Mouse (Mus musculus) neural tube, embryonic 13.5 days (tissue): ENCODE data around the gene Mrc2. TPM values are rescaled to one million over a fixed set of nuclear protein-coding genes. Genes with fewer than 3 reads are reported as not detected.

ENCODE experiments used
- ATAC-seq: fragments of 200-750 bp; cut with Nextera tagmentation; 2 replicates; pipeline ENCODE4 v1.8.0; 2017; ENCODE audit warnings: low read depth, mild to moderate bottlenecking, moderate TSS enrichment, moderate library complexity
- H3K27ac ChIP-seq: fragments of 300-500 bp; sonication (generic); replicated peaks from 2 replicates; pipeline ENCODE4 v1.5.1; 2015; ENCODE audit warnings: moderate library complexity, mild to moderate bottlenecking, inconsistent platforms
- H3K27me3 ChIP-seq: fragments of 300-500 bp; sonication (generic); 2 replicates; pipeline ENCODE4 v1.6.1; 2015; ENCODE audit warnings: mild to moderate bottlenecking, inconsistent platforms
- H3K36me3 ChIP-seq: fragments of 300-500 bp; sonication (generic); 2 replicates; pipeline ENCODE4 v1.6.1; 2015; ENCODE audit warnings: mild to moderate bottlenecking, inconsistent platforms
- H3K4me1 ChIP-seq: fragments of 300-500 bp; sonication (generic); replicated peaks from 2 replicates; pipeline ENCODE4 v1.6.1; 2015; ENCODE audit warnings: inconsistent platforms
- H3K4me2 ChIP-seq: fragments of 300-500 bp; sonication (generic); 2 replicates; pipeline ENCODE4 v1.6.1; 2015; ENCODE audit warnings: inconsistent platforms, mild to moderate bottlenecking, moderate library complexity
- H3K4me3 ChIP-seq: fragments of 300-500 bp; sonication (generic); 2 replicates; pipeline ENCODE4 v1.5.1; 2015; ENCODE audit warnings: mild to moderate bottlenecking, inconsistent platforms
- H3K9ac ChIP-seq: fragments of 300-500 bp; sonication (generic); 2 replicates; pipeline ENCODE4 v1.6.1; 2015; ENCODE audit warnings: moderate library complexity, mild to moderate bottlenecking, inconsistent platforms
- H3K9me3 ChIP-seq: fragments of 300-500 bp; sonication (generic); 2 replicates; pipeline ENCODE4 v1.6.1; 2016; ENCODE audit warnings: inconsistent platforms
- WGBS: fragments of 180-500 bp; shearing (Covaris S2); methylation state at CpG from one replicate; pipeline ENCODE4 v1.1.7; 2015; 5-methylcytosine and 5-hydroxymethylcytosine counted together
- polyA plus RNA-seq: library from polyadenylated mRNA; unstranded; fragments of >200 nt; fragmentation: Nextera tagmentation; extraction: Ambion mirVana; gene quantifications from 2 replicates; pipeline ENCODE4 v1.2.1, GENCODE M21; 2015

Mrc2 gene
- polyA plus RNA-seq, 1 experiment from 2014 or later, result 5.0 TPM

DNA sequence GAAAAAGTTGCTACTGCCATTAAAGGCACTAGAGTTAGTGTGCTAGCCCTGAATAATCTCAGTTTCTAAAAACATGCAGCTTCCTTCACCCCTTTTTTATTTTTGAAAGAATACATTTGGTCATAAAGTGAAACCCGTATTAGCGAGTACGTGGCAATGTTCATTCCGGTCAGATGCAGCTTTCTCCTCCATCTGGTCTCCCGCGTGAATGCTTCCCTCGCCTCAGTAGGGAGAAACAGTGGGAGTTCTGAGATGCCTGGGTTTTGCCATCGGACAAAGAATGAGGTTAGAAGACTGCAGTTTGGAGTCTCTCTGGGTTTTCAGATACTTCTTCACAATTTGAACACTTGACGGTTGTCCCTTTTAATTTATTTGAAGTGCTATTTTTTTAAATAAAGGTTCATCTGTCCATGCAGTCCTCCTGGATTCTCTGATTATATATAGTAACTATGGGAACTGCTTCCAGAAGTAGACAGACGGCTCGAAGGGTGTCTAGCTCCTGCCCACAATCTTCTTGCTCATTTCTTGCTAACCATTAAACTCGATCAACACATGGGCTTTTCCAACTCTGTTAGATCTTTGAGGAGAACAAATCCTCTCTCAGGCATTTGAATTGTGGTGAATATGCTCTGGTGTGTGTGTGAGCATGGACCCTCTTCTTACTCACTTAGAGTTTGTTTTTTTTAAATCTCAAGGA, 10.5 kb upstream of the Mrc2 start:
- Histone ChIP-seq H3K27ac (no peak overlapping the region), H3K4me2 (no peak overlapping the region), H3K27me3 (no peaks in the 10 kb centered on the region), H3K9ac (no peak overlapping the region), H3K36me3 (peaks cover 76% of the 10 kb centered on the region), H3K4me1 (no peaks in the 10 kb centered on the region), H3K4me3 (no peak overlapping the region), H3K9me3 (no peaks in the 10 kb centered on the region)
- ATAC-seq, result no peak
- WGBS, result 82% methylated on average over 12 of the region's 12 CpGs

DNA sequence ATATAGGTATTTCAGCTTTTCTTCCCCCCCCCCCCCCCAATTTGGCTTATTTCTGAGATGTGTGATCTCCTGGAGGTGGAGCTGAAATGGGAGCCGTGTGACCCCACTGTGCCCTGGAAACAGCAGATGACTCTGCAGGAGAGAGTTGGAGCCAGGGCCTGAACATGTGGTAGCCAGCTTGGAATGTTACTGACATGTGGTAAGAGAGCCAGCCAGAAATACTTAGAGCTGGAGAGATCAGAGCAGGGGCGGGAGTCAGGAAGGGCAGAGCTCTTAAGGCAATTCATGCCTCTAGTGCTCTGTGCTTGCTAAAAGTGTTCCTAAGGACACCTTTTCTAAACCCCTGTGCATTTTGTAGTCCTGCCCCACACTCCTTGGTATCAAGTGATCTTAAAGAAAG, 10.0 kb upstream of the Mrc2 start:
- H3K4me1 ChIP-seq, result no peaks in the 10 kb centered on the region
- H3K36me3 ChIP-seq, result peaks cover 76% of the 10 kb centered on the region
- no peak overlapping the region for H3K4me2 ChIP-seq
- H3K4me3 ChIP-seq, result no peak overlapping the region
- no peaks in the 10 kb centered on the region for H3K27me3 ChIP-seq
- no peak overlapping the region for H3K9ac ChIP-seq
- 68% methylated on average over 2 of the region's 2 CpGs for WGBS
- ATAC-seq, result no peak
- H3K9me3 ChIP-seq, result no peaks in the 10 kb centered on the region
- H3K27ac ChIP-seq, result no peak overlapping the region

DNA sequence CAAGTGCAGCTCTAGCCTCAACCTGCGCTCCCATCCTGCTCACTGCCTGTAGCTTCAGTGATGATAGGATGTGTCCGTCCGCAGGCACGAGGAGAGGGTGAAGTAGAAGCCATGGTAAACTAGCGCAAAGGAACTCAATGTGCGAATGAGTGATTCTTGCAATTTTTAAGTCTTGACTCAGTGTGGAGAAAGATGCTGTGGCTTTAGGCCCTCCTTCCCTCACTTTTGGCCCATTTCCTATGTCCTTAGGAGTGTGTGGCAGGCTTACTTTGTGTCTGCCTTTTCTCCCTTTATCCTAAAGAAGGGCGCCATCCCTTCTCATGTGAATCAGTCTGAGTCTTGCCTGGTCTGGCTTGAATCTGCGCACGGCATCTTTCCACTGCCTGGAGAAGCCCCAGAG, 9.4 kb upstream of the Mrc2 start:
- Histone ChIP-seq H3K36me3 (peaks cover 79% of the 10 kb centered on the region), H3K9ac (no peak overlapping the region), H3K4me1 (no peaks in the 10 kb centered on the region), H3K4me2 (no peak overlapping the region), H3K27ac (no peak overlapping the region), H3K4me3 (no peak overlapping the region), H3K9me3 (no peaks in the 10 kb centered on the region), H3K27me3 (no peaks in the 10 kb centered on the region)
- ATAC-seq, result no peak
- WGBS, result 93% methylated on average over 9 of the region's 9 CpGs

DNA sequence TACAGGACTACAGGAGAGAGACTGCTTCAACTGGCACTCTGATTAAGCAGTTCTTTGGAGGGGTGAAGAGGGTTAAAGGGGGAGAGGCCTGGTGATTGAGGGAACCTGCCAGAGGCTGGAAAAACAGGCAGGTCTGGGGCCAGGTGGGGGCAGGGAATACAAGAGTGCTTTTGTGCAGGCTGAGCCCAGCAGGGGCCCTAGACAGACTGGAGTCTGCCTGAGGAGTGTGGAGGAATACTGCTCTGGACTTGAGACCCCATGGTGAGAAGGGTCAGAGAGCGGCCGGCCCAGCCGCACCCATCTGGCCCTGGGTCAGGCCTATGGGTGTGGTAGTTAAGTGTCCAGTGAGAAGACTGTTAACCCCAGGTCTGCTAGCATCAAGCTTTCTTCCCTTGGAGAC, 6.7 kb upstream of the Mrc2 start:
- Histone ChIP-seq H3K9ac (no peak overlapping the region), H3K27me3 (peaks cover 3% of the 10 kb centered on the region), H3K4me3 (no peak overlapping the region), H3K36me3 (peaks cover 66% of the 10 kb centered on the region), H3K4me1 (0 out of 2 replicates have a peak, but pooled peaks cover under 1% of the 10 kb centered on the region), H3K9me3 (no peaks in the 10 kb centered on the region), H3K4me2 (no peak overlapping the region), H3K27ac (no peak overlapping the region)
- no peak for ATAC-seq
- 51% methylated on average over 3 of the region's 3 CpGs for WGBS

DNA sequence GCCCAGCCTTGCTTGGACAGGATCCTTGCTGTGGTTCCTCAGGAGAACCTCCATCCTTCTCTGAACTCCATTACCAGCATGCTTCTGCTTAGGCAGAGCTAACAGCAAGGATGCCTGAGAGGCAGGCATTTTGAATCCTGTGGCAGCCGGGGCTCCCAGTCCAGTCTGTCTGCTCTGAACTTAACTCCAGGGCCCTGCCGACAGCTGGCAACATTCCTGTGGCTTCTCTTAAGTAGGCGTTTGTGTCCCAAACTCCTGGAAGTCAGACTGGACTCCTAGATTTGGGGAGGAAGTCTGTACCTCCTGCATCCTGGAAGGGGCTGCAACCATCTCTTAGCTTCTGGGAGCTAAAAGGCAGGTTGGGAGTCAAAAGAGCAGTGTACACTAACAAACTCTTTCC, 3.0 kb upstream of the Mrc2 start:
- Histone ChIP-seq H3K4me1 (peaks cover 37% of the 10 kb centered on the region), H3K4me2 (no peak overlapping the region), H3K27me3 (peaks cover 15% of the 10 kb centered on the region), H3K9me3 (no peaks in the 10 kb centered on the region), H3K4me3 (no peak overlapping the region), H3K9ac (no peak overlapping the region), H3K27ac (no peak overlapping the region), H3K36me3 (peaks cover 37% of the 10 kb centered on the region)
- 81% methylated on average over 3 of the region's 3 CpGs for WGBS
- ATAC-seq, result no peak

DNA sequence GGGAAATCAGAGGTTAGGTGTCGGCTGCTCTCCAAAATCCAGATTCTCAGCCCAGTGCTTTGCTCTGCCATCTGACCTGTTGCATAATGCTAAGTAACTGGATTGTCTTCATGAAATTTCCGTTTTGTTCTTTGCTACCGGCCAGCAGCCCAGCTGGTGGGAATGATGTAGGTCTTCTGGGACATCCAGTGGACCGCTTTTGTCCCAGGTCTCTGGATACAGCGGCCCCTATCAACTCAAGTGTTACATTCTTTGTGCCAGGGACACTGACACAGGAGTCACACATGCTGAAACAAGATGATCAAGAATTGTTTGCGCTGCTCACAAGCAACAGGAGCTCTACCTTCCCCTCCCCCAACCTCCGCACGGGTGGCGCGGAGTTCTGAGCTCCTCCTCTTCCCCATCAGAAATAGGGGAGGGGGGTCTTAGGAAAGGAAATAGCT, 741 bp upstream of the Mrc2 start:
- Histone ChIP-seq H3K27me3 (peaks cover 15% of the 10 kb centered on the region), H3K9me3 (no peaks in the 10 kb centered on the region), H3K27ac (peak overlapping the region; percentile 71), H3K4me1 (peaks cover 39% of the 10 kb centered on the region), H3K4me3 (peak overlapping the region; percentile 54), H3K9ac (peak overlapping the region; percentile 76), H3K36me3 (peaks cover 17% of the 10 kb centered on the region), H3K4me2 (peak overlapping the region; percentile 99)
- 3% methylated on average over 10 of the region's 10 CpGs for WGBS
- ATAC-seq, result no peak

DNA sequence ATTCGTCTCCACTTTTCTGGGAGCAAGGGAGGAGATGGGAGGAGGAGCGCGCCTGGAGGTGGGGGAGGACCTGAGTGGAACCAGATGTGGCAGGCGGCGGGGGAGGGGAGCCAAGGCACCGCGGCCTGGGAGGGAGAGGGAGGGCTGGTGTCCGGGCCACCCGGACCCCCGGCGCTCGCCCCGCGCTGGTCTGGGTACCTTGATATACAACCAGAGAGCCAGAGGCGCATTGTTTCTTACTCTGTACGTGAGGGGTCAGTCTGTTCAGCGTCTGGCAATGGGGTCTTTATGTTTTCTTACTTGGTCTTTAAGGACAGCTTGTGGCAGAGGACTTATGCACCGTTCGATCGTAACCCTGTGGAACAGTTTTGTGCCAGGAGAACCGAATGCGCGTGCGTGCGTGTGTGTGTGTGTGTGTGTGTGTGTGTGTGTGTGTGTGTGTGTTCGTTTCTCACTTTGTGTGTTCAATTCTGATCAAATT, 698 bp downstream of the Mrc2 start:
- peak overlapping the region; percentile 49; the same call in 1 of the 2 replicates for H3K27ac ChIP-seq

DNA sequence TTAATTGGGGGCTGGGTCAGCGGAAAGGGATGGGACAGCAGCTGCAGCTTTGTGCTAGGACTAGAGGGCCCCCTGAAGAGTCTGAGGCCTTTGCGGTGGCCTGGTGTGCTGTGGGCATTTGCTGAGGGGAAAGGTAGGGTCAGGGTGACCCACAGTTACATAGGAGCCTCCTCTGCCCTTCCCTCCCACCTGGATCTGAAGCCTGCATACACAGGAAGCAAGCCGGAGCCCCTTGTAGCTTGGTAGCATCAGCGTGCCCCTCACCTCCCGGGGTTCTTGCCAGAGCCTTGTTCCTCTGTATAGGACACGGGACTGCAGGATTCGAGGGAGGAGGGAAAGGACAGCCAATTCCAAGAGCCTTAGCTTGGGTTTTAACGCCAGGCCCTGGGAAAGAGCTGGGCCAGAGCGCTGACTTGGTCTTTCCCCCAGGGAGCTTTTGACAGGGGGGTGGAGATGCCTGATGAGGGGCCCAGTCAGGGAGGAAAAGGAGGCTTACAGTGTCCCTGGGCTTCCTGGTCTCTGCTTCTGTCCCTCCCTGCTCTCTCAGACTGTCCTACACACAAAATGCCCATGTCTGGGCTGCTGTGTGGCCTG, 1.6 kb downstream of the Mrc2 start:
- peaks cover 39% of the 10 kb centered on the region for H3K4me1 ChIP-seq
- H3K9me3 ChIP-seq, result no peaks in the 10 kb centered on the region
- H3K27ac ChIP-seq, result 0 out of 2 replicates have a peak overlapping the region, but pooled peaks have one; percentile 10
- 5% methylated on average over 9 of the region's 9 CpGs for WGBS
- H3K4me3 ChIP-seq, result peak overlapping the region; percentile 54
- H3K9ac ChIP-seq, result peak overlapping the region; percentile 58
- 0 out of 2 replicates have a peak, but pooled peaks have one; percentile 28 for ATAC-seq
- H3K36me3 ChIP-seq, result peaks cover 12% of the 10 kb centered on the region; the same call in 1 of the 2 replicates
- H3K4me2 ChIP-seq, result peak overlapping the region; percentile 99
- H3K27me3 ChIP-seq, result peaks cover 15% of the 10 kb centered on the region

More for the DNA sequence above, 698 bp downstream of the Mrc2 start:
- Histone ChIP-seq H3K4me3 (peak overlapping the region; percentile 54), H3K36me3 (peaks cover 11% of the 10 kb centered on the region), H3K9ac (peak overlapping the region; percentile 76), H3K4me2 (peak overlapping the region; percentile 99), H3K4me1 (peaks cover 39% of the 10 kb centered on the region), H3K9me3 (no peaks in the 10 kb centered on the region), H3K27me3 (peaks cover 15% of the 10 kb centered on the region)
- ATAC-seq, result peak; percentile 17
- WGBS, result under 1% methylated on average over 25 of the region's 26 CpGs

DNA sequence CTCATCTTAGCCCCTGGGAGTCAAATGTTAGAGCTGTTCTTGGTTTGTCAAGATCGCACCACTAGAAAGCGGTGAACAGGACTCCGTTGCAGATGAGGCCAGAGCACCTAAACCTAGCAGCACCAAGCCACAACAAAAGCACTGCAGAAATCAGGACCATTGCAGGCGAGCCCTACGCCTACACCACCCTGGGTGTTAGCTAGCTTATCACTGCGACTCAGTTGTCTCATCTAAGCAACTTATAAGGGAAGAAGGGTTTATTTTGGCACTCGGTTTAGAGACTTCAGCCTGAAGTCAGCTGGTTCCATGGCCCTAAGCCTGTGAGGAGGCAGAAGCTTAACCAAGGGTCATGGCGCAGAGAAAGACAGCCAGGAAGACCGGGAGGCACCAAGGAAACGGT, 3.6 kb downstream of the Mrc2 start:
- H3K27me3 ChIP-seq, result peaks cover 9% of the 10 kb centered on the region
- no peaks in the 10 kb centered on the region for H3K9me3 ChIP-seq
- 87% methylated on average over 10 of the region's 10 CpGs for WGBS
- H3K4me2 ChIP-seq, result no peak overlapping the region
- H3K9ac ChIP-seq, result no peak overlapping the region
- no peak overlapping the region for H3K27ac ChIP-seq
- peaks cover 12% of the 10 kb centered on the region; the same call in 1 of the 2 replicates for H3K36me3 ChIP-seq
- no peak overlapping the region for H3K4me3 ChIP-seq
- no peak for ATAC-seq
- H3K4me1 ChIP-seq, result peaks cover 36% of the 10 kb centered on the region

DNA sequence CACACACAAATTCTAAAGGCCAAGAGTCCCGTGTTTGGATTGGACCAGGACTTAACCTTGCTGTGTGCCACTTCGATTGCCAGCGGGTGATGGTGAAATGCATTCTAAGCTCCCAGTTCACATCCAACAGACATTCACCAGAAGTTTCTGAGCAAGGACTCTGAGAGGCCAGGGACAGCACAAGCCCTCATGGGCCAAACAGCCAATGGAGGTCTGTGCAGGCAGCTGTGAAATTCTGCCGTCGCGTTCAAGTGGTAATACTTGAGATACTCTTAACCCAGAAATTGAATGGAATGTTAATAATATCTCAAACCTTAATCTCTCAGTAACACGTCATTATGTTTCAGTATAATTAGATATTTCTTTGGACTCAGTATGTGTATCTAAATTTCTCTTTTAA, 17.8 kb downstream of the Mrc2 start:
- 0 out of 2 replicates have a peak, but pooled peaks cover 4% of the 10 kb centered on the region for H3K36me3 ChIP-seq
- 95% methylated on average over 7 of the region's 7 CpGs for WGBS
- H3K4me1 ChIP-seq, result peaks cover 39% of the 10 kb centered on the region
- H3K27ac ChIP-seq, result no peak overlapping the region
- no peak overlapping the region for H3K4me3 ChIP-seq
- no peak overlapping the region for H3K9ac ChIP-seq
- no peaks in the 10 kb centered on the region for H3K9me3 ChIP-seq
- H3K27me3 ChIP-seq, result no peaks in the 10 kb centered on the region
- H3K4me2 ChIP-seq, result no peak overlapping the region
- no peak for ATAC-seq

DNA sequence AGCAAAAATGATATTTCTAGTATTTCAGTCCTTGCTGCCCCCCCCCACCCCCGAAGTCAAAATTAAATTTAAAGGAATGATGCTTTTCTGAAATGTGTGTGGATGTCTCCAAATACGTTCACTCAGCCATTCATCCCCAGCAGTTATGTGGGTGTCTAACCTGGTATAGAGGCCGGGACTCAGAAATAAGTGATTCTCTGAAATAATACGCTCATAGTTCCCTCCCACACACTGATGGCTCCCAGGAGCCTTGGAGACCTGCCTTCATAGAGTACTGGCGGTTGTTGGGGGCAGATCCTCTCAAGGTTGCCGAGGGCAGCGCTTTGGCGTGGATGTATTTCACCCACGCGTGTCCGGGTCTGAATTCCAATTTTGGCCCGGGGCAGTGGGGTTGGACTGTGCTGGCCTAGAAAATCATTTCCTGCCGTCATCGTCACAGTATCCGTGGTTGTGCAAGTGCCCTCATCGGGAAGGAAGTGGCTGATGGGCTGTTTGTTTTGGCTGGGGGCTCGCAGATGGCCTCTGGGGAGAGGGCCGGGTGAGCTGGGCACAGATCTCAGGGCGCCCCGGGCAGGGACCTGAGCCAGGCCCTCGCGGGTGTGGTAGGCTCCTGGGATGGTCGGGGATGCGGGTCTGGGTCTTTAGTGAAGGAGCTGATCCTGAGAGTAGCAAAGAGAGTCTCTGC, 19.0 kb downstream of the Mrc2 start:
- Histone ChIP-seq H3K27ac (peak overlapping the region; percentile 23; the same call in 1 of the 2 replicates), H3K4me2 (0 out of 2 replicates have a peak overlapping the region, but pooled peaks have one; percentile 4), H3K27me3 (no peaks in the 10 kb centered on the region), H3K4me3 (no peak overlapping the region), H3K4me1 (peaks cover 39% of the 10 kb centered on the region), H3K9ac (no peak overlapping the region), H3K9me3 (no peaks in the 10 kb centered on the region), H3K36me3 (no peaks in the 10 kb centered on the region)
- 55% methylated on average over 24 of the region's 24 CpGs for WGBS
- no peak for ATAC-seq
